Mouse (Mus musculus) kidney, embryonic 14.5 days (tissue): Measurements from ENCODE around the gene Ccl12. TPM values are rescaled to one million over a fixed set of nuclear protein-coding genes. Genes with fewer than 3 reads are reported as not detected.

Experiments
- ATAC-seq: fragments of 200-750 bp; cut with Nextera tagmentation; 2 replicates; pipeline ENCODE4 v1.8.0; 2017; ENCODE audit warnings: moderate number of reproducible peaks, mild to moderate bottlenecking, moderate TSS enrichment, moderate library complexity; ENCODE audit not compliant: low FRiP score, low TSS enrichment
- H3K27ac ChIP-seq: fragments of 300-500 bp; sonication (generic); 2 replicates; pipeline ENCODE4 v1.5.1; 2014; ENCODE audit warnings: low read depth, mild to moderate bottlenecking, low read length, moderate library complexity, mixed read lengths
- H3K27me3 ChIP-seq: fragments of 300-500 bp; sonication (generic); 2 replicates; pipeline ENCODE4 v1.6.1; 2014; ENCODE audit warnings: mild to moderate bottlenecking, low read length; ENCODE audit not compliant: control insufficient read depth, insufficient read depth
- H3K36me3 ChIP-seq: fragments of 300-500 bp; sonication (generic); 2 replicates; pipeline ENCODE4 v1.6.1; 2014; ENCODE audit warnings: low read length, mixed read lengths; ENCODE audit not compliant: control insufficient read depth, insufficient read depth
- H3K4me1 ChIP-seq: fragments of 300-500 bp; sonication (generic); 2 replicates; pipeline ENCODE4 v1.6.1; 2014; ENCODE audit warnings: low read length, mixed read lengths; ENCODE audit not compliant: control insufficient read depth, insufficient read depth
- H3K4me2 ChIP-seq: fragments of 300-500 bp; sonication (generic); replicated peaks from 2 replicates; pipeline ENCODE4 v1.6.1; 2014; ENCODE audit warnings: low read depth, mild to moderate bottlenecking, low read length
- H3K4me3 ChIP-seq: fragments of 300-500 bp; sonication (generic); 2 replicates; pipeline ENCODE4 v1.5.1; 2014; ENCODE audit warnings: mild to moderate bottlenecking, low read length
- H3K9ac ChIP-seq: fragments of 300-500 bp; sonication (generic); 2 replicates; pipeline ENCODE4 v1.6.1; 2014; ENCODE audit warnings: low read depth, mild to moderate bottlenecking, low read length, moderate library complexity
- H3K9me3 ChIP-seq: fragments of 300-500 bp; sonication (generic); 2 replicates; pipeline ENCODE4 v1.6.1; 2016; ENCODE audit warnings: low read length; ENCODE audit not compliant: control insufficient read depth
- WGBS: fragments of 180-500 bp; shearing (Covaris S2); extraction: QIAGEN DNeasy Blood & Tissue Kit; methylation state at CpG from one replicate; pipeline ENCODE4 v1.1.7; 2014; 5-methylcytosine and 5-hydroxymethylcytosine counted together
- polyA plus RNA-seq: library from polyadenylated mRNA; unstranded; fragments of >200 nt; fragmentation: Nextera tagmentation; extraction: Ambion mirVana; gene quantifications from 2 replicates; pipeline ENCODE4 v1.2.1, GENCODE M21; 2014

The Ccl12 gene
- polyA plus RNA-seq, 1 experiment from 2014 or later, result 0.51 TPM

DNA sequence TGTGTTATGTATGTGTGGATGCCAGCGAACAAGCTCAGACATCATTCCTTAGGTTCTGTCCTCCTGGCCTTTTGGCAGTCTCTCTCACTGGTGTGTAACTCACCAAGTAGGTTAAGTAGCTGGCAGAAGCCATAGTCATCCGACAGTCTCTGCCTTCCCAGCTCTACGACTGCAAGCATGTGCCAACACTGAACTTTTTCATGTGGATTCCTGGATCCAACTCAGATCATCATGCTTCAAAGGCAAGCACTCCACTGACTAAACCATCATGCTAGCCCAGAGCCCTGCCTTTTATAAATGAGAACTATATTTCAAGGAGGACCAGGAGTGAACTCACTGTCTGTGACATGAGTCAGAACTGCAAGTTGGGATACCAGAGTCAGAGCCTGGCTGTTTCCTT lies 28.0 kb upstream of the Ccl12 start:
- Histone ChIP-seq H3K4me2 (no peak overlapping the region), H3K9ac (no peak overlapping the region), H3K9me3 (no peaks in the 10 kb centered on the region), H3K4me3 (no peak overlapping the region), H3K4me1 (no peaks in the 10 kb centered on the region), H3K27ac (no peak overlapping the region), H3K36me3 (no peaks in the 10 kb centered on the region), H3K27me3 (no peaks in the 10 kb centered on the region)
- WGBS, result 89% methylated on average over 3 of the region's 3 CpGs
- no peak for ATAC-seq

DNA sequence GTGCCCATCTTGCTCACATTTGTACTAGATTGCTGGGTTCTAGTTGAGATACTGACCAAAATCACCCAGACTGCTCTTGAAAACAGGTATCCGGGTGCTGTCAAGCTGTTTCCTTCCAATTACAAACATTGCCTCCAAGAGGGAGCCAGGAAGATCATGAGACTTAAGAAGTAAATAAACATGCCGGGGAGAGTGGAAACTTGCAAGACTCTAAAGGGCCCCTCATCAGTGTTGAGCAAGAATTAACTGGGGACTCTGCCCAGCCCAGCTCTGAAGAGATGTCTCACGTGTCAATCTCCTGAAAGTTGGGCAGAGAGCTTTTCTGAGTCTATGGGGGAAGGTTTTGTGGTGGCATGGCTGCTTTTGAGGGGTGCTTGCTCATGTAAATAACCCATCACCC lies 24.6 kb upstream of the Ccl12 start:
- no peak for ATAC-seq
- Histone ChIP-seq H3K27me3 (no peaks in the 10 kb centered on the region), H3K27ac (no peak overlapping the region), H3K36me3 (no peaks in the 10 kb centered on the region), H3K4me3 (no peak overlapping the region), H3K9ac (no peak overlapping the region), H3K4me2 (no peak overlapping the region), H3K9me3 (no peaks in the 10 kb centered on the region), H3K4me1 (no peaks in the 10 kb centered on the region)
- 80% methylated on average over 3 of the region's 3 CpGs for WGBS

DNA sequence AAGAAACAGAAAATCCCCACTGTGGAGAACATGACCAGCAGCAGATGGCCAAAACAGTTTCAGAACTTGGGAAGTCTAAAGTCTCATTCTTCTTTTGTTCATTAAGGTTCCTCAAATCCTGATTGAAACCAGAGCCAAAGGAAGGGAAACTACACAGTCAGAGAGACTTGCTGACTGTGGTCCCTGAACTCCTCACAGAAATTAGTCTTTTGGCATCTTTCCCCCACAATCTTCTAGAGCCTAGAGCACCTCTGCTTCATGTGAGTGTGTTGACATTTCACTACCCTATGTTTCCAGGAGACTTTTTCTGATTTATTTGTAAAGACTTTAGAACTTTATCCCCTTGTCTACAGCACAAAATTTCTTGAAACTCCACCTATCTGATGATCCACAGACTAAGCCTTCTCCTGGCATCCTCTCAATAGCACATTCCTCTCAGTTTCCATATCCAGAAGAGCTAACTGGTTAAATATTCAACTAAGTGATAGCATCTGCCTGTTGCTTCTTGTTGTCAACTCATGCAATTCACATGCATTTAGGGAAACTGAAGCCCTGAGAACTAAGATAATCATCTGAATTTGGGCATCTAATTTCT lies 23.4 kb upstream of the Ccl12 start:
- H3K9me3 ChIP-seq, result no peaks in the 10 kb centered on the region
- H3K27ac ChIP-seq, result no peak overlapping the region
- H3K4me2 ChIP-seq, result no peak overlapping the region
- no peaks in the 10 kb centered on the region for H3K36me3 ChIP-seq
- ATAC-seq, result no peak
- H3K4me1 ChIP-seq, result no peaks in the 10 kb centered on the region
- no peaks in the 10 kb centered on the region for H3K27me3 ChIP-seq
- H3K4me3 ChIP-seq, result no peak overlapping the region
- H3K9ac ChIP-seq, result no peak overlapping the region

DNA sequence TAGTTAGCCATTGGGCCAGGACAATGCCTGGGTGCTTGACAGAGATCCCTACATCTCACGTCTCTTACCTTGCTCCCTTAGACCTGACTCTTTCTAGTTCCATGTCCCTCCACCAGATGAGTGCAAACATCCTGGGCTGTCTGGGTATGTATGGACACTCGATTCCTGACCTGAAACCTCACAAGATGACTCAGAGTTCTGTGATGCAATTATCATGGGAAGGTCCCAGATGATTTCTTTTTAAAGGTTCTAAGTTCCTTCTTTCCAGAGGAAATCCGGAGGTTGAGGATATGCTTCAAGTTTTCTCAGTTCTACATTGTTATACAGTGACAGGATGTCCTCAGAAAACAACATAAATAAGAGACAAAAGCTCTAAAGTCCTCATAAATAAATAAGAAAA lies 20.8 kb upstream of the Ccl12 start:
- Histone ChIP-seq H3K9ac (no peak overlapping the region), H3K27ac (no peak overlapping the region), H3K9me3 (no peaks in the 10 kb centered on the region), H3K4me3 (no peak overlapping the region), H3K4me1 (no peaks in the 10 kb centered on the region), H3K4me2 (no peak overlapping the region), H3K27me3 (no peaks in the 10 kb centered on the region), H3K36me3 (no peaks in the 10 kb centered on the region)
- WGBS, result 85% methylated on average over 3 of the region's 3 CpGs
- no peak for ATAC-seq

DNA sequence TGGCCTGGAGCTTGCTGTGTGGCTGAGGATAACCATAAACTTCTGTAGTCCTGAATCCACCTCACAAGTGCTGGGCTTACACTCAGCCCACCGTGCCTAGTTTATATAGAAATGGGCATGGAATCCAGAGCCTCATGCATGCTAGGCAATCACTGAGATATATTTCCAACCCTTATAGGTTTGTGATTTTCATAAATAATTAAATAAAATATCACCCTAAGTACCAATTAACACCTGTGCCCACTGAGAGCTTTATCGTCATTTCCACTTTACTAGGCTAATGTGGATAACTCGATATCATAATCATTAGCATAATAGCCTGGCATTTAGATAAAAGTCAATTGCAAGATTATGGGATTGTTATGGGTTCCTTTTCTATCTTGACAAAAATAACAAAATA lies 17.3 kb upstream of the Ccl12 start:
- H3K27me3 ChIP-seq, result no peaks in the 10 kb centered on the region
- ATAC-seq, result no peak
- no peak overlapping the region for H3K4me2 ChIP-seq
- no peaks in the 10 kb centered on the region for H3K36me3 ChIP-seq
- H3K27ac ChIP-seq, result no peak overlapping the region
- no peak overlapping the region for H3K4me3 ChIP-seq
- no peak overlapping the region for H3K9ac ChIP-seq
- WGBS, result 92% methylated on average over 3 of the region's 3 CpGs
- H3K9me3 ChIP-seq, result no peaks in the 10 kb centered on the region
- no peaks in the 10 kb centered on the region for H3K4me1 ChIP-seq

DNA sequence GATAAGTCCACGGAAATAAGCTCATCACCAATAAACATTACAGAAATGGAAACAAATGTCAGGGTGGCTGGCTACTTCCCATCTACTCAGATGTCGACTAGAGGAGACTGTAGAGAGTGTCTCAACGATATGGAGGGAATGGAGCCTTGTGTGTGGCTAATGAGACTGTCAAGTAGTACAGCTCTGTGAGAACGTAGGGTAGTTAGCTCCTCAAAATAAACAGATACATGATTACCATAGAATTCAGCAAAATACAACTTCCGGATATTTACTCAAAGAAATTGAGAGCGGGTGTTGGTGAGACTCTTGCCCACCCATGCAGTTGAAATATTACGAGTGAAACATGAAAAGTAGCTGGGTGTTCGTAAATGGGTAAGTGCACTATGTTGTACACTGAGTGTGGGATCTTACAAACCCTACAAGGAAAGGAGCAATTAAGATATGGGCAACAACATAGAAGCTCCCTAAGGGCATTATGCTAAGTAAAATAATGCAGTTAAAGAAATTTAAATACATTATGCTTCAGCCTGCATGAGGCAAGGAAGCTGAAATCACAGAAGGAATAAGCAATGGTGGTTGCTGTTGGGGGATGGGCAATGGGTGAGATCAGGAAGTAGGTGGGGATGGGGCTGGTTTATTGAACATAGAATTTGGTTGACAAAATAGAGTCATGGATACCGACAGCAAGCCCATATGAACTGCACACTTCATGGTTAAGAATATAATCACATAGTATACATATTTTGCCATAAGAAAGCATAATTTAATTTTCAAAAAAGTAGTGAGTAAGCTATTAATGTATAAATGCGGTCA lies 1.9 kb upstream of the Ccl12 start:
- no peaks in the 10 kb centered on the region for H3K9me3 ChIP-seq
- H3K9ac ChIP-seq, result no peak overlapping the region
- no peaks in the 10 kb centered on the region for H3K4me1 ChIP-seq
- H3K4me2 ChIP-seq, result no peak overlapping the region
- ATAC-seq, result no peak
- no peaks in the 10 kb centered on the region for H3K27me3 ChIP-seq
- no peaks in the 10 kb centered on the region for H3K36me3 ChIP-seq
- 83% methylated on average over 10 of the region's 10 CpGs for WGBS
- no peak overlapping the region for H3K27ac ChIP-seq
- no peak overlapping the region for H3K4me3 ChIP-seq

DNA sequence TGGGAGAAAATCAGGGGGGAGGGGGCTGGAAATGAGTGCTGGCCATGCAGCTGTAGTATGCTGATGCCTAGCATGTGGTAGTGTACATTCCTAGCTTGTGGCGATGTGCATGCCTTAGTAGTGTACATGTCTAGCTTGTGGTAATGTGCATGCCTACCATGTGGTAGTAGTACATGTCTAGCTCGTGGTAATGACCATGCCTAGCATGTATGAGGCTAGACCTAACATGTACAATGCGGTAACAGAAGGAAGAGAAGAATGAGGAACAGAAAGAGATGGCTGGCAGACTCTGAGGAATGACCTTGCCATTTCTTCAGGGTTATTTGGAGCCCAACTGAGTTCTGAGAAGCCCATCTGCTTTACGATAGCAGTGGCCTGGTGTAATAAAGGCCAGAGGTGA lies 558 bp upstream of the Ccl12 start:
- no peak overlapping the region for H3K4me2 ChIP-seq
- no peaks in the 10 kb centered on the region for H3K27me3 ChIP-seq
- no peak overlapping the region for H3K27ac ChIP-seq
- no peak overlapping the region for H3K4me3 ChIP-seq
- no peak overlapping the region for H3K9ac ChIP-seq
- no peaks in the 10 kb centered on the region for H3K36me3 ChIP-seq
- no peaks in the 10 kb centered on the region for H3K4me1 ChIP-seq
- H3K9me3 ChIP-seq, result no peaks in the 10 kb centered on the region
- WGBS, result 73% methylated on average over 4 of the region's 4 CpGs
- no peak for ATAC-seq

DNA sequence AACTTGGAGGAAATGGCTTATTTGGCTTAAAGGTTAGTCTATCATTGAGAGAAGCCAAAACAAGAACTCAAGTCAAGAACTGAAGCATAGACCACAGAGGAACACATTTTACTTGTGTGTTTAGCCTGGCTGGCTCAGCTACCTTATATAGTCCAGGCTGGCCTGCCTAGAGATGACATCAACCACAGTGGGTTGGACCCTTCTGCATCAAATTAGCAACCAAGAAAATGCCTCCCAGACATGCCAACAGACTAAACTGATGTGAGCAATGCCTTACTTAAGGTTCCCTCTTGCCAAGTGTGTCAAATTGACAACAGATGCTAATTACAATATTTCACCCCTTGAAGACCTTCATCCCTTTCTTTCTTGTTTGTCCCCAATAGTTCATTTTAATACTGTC lies 8.0 kb downstream of the Ccl12 start:
- ATAC-seq, result no peak
- H3K9me3 ChIP-seq, result no peaks in the 10 kb centered on the region
- H3K4me2 ChIP-seq, result no peak overlapping the region
- H3K27ac ChIP-seq, result no peak overlapping the region
- H3K4me1 ChIP-seq, result no peaks in the 10 kb centered on the region
- H3K36me3 ChIP-seq, result no peaks in the 10 kb centered on the region
- H3K27me3 ChIP-seq, result no peaks in the 10 kb centered on the region
- no peak overlapping the region for H3K4me3 ChIP-seq
- no peak overlapping the region for H3K9ac ChIP-seq

DNA sequence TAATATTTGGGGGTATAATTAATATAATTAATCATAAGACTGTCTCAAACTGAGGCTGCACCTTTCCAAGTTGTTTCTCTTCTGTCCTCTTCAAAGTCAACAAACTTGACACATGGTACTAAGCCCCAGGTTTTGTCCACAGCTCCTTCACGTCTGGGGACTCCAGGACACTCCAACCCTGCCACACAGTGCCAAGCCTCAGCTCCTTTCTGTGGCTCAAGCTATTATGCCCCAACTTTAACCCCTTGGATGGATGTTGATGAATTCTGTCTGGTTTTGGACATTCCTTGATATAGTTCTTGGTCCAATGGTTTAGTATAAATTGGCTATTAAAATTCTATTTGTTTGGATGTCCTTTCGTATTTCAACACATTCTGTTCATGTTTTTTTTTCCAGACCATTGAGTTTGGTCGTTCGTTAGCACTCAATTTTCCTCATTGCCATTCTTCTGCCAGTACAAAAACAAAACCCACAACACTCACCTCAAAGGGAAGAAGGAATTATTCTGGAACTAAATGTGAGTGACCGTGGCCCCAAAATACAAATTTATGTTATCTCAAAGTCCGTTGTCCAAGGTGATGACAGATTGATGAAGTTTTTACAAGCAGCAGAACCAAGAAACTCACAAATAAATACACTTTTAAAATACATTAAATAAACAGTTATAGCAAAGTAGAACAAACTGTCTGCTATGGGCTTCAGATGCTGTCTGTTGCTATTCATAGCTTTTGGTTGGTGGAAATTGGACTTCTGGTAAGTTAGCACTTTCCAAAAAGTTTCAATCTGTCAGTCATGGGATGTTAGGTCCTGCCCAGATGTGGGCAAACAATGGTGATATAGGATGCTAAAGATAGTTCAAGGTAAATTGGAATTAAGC lies 9.0 kb downstream of the Ccl12 start:
- H3K4me3 ChIP-seq, result no peak overlapping the region
- H3K27me3 ChIP-seq, result no peaks in the 10 kb centered on the region
- H3K27ac ChIP-seq, result no peak overlapping the region
- no peak for ATAC-seq
- 48% methylated on average over 6 of the region's 6 CpGs for WGBS
- no peaks in the 10 kb centered on the region for H3K4me1 ChIP-seq
- no peaks in the 10 kb centered on the region for H3K36me3 ChIP-seq
- no peak overlapping the region for H3K4me2 ChIP-seq
- no peak overlapping the region for H3K9ac ChIP-seq
- no peaks in the 10 kb centered on the region for H3K9me3 ChIP-seq
